Mouse (Mus musculus): ENCODE results near the gene Dact2.

DNA sequence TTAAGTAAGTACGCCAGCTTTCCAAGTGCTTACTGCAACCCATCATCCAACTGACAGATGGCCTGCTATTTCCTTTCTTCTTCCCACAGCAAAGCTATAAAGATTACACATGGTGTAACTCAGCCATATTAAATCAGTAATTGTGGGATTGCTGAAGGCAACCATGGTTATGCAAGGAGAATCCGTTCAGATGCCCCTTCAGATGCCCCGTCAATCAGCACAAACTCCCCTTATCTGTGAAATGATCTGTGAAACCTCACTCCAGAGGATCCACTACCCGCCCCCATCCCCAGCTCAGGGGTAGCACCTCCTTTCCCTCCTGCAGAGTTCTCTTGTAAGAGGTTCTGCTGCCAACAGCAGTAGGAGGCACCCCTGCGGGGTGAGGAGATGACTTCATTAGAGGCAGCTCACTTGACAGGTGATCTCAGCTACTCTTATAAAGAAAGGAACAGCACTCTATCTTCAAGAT, 3.0 kb upstream of the Dact2 start:
- TF ChIP-seq CTCF (IDR thresholded peaks at IDR 0.05; ENCODE audit: extremely low read depth, insufficient read depth, insufficient read length, insufficient replicate concordance), result no peak
- no peak for TF ChIP-seq POLR2A (IDR thresholded peaks at IDR 0.05; ENCODE audit: low read depth, low read length)

All from spleen, adult 2 months (tissue).